Mouse (Mus musculus) frontal cortex, postnatal 14 days (tissue): ENCODE results near the gene Cachd1.

ENCODE experiments used
- DNase-seq, 2 experiments: peaks; one replicate each; pipeline ENCODE4 v3.0.0; 2022; ENCODE audit warnings: low spot score in 2 of 2

The Cachd1 gene

DNA sequence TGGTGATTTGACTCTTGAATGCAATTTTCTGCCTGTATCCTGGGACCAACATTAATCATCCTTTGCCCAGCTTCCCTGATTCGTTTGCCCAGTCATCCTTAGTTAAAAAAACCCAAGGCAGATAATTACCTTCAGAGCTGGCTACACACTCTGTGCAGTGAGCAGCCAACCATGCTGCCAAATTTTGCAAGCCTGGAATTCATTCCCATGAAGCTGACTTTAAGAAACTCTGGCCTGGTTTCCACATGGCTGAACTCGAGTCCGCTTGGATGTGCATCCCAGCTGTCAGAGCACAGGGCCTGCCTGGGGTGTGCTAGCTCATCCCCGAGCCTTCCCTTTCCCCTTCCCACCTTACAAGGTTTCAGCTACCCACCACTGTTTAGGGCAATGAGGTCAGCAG, 214.5 kb downstream of the Cachd1 start:
- DNase-seq, result no peak

DNA sequence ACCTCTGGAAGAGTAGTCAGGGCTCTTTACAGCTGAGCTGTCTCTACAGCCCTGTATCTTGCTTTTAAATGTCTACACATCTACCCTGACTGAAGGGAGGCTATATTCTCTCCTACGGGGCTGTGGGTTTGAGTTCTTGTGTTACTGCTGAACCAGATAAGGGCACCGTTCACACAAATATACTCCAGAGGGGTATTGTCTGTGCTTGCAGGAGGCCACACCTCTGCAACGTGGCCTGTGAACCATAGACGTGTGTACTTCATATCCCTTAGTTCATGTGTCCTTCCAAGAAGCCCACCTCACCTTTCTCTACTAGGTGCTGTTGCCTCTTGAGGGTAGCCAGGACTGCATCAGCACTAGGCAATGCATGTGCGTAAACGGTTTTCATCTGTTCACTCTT, 215.6 kb downstream of the Cachd1 start:
- DNase-seq, result no peak

DNA sequence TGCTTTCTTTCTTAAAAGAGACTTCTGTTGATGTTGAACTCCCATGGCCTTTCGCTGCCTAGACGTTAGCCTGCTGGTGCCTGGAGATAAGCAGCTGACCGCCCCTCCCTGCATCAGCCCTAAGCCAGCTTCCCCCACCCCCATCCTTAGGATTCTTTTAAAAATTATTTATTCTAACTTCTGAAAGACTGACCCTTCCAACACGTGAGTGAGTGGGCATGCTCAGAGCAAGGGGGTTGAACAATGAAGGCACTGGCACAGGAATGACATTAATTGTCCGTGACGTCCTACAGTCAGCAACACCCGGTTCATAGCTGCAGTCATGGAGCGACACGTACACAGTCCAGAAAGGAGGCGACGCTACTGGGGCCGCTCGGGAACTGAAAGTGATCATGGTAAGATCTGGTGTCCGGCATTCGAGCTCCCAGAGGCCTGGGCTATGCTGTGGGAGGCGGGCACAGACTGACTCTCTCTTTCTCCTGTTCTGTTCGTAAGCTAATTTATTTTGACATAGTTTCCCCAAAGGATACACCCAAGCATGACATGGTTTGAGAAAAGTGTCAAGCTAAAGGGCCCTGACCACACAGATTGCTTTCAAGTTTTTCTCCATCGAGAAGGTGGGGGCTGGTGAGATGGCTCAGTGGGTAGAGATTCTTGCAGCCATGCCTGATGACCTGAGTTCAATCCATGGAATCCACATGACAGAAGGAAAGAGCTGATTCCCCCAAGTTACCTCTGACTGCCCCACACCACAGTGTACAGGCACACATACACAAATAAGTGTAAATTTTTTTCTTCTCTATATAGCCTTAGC, 218.2 kb downstream of the Cachd1 start:
- DNase-seq, result no peak

DNA sequence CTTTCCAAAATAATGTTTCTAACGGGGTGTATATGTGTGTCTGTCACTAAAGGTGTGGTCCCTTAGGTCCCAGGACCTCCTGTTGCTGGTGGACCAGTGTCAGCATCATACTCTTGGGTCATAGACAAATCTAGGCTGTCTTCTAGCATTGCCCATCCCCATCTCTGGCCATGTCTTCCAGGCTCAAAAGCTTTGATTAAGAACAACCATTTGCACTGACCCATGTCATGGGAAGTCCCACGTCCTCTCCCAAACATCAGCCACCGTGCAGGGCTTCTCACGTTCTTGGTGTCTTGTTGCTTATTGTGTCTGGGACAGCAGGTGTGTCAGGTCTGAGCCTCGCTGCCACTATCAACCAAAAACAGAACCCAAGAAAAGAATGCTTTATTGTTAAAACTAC, 219.1 kb downstream of the Cachd1 start:
- no peak for DNase-seq

DNA sequence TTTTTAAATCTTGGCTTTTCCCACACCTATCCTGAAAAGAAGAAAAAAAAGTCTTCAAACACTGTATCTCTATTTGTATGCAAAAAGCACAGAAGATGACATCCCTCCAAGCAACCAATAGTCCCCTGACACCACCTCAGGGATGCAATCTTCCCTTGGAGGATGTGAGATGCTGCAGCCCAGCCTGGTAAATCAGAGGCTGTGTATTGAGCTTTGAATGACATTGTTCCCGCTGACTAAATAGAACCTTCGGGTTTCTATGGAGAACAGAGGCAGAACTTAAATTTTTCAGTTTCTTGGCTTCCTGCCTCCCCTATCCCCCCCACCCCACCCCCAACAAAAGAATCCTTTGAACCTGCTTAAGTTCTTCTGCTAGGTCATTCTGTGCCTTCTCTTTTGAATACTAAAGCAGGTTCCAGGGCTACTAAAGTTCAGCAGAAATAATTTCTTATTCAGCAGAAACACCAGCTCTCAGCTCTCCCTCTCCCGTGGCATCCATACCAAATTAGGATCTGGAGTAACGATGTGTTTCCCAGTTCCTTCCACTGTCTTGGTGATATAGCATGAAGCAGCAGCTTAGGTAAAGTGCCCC, 219.7 kb downstream of the Cachd1 start:
- DNase-seq, result no peak

DNA sequence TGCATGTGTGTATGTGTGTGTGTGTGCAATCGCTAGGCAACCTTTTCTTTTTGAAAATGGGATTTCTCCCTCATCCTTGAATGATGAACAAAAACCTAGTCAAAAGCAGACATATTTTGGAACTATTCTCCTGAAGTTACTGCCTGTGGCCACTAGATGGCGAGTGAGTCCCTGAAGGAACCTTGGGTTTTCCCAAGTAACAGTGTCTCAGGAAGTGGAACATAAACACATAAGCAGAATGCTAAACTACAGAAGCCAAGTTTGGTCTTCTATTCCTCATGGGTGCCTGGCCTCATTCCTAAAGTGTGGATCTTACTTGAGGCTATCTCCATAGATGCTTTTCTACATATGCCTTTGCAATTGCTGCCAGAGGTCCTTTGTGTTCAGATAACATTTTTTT, 221.7 kb downstream of the Cachd1 start:
- DNase-seq, result peak in 1 of 2 experiments; percentile 63

DNA sequence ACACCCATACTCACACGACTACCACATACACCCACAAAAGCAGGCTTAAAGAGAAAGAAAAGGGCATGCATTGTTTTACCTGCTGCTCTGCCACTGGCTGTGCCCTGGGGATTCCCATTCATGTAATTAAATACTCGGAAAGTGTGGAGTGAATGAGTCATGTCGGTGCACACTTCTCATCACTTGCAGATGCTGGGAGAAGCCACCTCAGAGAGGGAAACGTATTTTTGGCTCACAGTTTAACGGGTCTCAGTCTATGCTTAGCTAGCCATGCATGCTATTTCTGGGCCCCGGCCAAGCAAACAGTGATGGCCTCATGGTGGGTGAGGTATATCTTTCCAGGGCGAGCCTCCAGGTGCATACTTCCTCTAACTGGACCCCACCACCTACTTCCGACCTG, 222.4 kb downstream of the Cachd1 start:
- no peak for DNase-seq

DNA sequence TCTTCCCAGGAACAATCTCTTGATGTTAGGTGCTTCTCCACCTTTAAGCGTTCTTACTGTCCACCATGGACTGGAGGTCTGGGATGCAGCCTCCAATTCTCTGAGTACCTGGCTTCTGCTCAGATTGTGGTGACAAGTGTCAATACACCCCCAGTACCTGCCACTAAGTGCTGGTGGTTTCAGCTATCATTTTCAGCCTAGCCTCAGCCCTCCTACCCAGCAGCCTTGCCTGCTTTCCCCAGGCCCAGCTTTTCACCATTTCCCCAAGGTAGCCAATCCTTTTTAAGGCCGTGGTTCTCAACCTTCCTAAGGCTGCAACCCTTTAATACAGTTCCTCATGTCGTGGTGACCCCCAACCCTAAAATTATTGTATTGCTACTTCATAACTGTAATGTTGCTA, 224.1 kb downstream of the Cachd1 start:
- DNase-seq, result no peak

DNA sequence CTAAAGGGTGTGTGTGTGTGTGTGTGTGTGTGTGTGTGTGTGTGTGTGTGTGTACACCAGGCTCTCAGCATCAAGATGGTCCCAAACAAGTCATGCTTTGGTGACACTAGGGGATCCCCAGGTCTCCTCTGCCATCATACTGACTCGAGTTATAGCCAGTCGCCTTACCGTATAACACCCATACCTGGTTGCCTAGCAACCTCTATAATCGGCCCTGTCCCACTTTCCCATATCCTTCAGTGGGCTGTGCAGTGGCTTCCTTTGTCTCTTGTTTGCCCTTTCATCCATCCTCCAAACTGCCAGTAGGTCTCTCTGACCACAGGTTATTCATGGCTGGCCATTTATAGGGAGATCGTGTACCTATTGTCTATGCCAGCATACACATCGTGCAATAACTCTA, 224.6 kb downstream of the Cachd1 start:
- DNase-seq, result no peak

DNA sequence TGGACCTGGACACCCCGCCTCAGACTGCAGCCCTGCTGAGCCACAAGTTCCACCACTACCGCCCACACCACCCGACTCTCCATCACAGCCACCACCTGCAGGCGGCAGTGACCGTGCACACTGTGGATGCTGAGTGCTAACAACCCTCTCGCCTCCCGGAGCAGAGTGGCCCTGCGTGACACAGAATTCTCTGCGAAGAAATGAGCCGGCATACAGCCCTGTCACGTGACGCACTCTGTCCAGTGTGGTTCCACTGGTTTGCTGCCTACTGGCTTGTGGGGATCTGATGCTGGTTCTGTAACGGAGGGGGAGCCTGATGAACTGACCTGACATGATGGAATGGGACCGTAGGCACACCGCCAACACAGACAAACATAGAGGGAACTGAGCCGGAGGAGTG, 226.5 kb downstream of the Cachd1 start:
- no peak for DNase-seq

DNA sequence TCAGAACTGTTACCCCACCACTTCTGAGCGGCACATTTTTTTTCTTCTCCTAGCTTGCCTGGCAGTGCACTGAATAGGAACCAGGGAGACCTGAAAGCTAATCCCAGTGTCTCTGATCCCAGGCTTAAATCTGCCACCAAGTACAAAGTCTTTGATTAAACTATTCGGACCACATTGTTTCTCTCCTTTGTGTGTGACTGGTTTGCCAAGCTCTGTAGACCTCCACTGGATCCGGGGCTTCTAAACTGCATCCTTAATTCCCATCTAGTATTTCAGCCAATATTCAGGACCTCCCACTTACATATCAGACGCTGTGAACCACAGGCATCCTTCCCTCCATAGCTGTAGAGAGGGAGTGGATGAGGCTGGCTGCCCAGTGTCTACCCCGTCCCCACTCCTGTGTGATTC, 231.9 kb downstream of the Cachd1 start:
- no peak for DNase-seq

DNA sequence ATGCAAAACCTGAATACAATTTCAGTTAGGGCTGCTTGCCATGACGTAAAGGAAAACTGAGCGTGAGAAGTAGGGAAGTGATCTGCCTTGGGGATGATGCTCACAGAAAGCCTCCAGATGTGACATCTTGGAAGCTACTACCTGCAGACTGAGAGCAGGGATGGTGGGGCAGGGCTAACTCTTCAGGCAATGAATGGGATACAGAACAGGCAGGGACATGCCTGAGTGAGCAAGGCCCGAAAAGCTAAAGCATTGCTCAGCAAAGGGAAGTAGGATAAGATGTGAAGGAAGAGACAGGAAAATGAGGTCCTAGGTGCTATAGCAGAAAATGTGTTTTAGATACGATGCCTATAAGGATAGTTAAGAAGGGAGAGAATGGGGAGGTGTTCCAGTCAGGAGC, 232.6 kb downstream of the Cachd1 start:
- no peak for DNase-seq

DNA sequence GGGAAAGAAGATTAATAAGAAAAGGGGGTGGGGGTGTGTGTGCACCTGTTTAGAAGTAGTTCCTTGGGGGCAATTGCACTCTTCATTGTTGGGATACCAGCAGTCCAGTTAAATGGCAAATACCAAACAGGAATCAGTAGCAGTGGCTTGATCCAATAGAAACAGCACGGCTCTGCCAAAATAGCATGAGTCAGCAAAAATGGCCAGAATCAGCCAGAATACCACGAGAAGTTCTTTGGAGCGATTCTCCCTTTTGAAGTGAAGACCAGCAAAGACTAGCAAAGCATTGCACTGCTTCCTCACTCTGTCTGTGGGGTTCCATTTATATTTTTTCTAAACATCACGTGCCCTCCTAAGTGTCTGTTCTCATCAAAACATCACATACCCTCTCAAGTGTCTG, 241.3 kb downstream of the Cachd1 start:
- DNase-seq, result no peak

DNA sequence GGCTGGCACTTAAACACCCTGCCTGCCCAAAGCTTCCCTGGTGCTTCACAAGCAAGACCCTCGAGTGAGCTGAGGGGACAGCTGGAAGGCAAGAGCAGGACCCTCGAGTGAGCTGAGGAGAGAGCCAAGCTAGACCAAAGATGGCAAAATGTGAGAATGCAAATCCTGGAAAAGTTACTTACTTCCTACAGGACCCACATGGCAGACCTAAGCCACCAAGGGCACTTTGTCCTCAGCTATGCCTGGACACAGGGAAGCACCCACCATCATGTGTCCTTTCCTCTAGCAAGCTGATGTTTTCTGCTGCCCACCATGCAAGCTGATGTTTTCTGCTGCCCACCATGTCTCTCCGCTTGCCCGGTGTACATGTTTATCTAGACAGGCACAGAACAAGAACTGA, 244.1 kb downstream of the Cachd1 start, which contains the start of gene Gm10577:
Gene Gm10577, minus strand, starts transcription at position 101 of the 400 bp plus-strand sequence.
- DNase-seq, result no peak

DNA sequence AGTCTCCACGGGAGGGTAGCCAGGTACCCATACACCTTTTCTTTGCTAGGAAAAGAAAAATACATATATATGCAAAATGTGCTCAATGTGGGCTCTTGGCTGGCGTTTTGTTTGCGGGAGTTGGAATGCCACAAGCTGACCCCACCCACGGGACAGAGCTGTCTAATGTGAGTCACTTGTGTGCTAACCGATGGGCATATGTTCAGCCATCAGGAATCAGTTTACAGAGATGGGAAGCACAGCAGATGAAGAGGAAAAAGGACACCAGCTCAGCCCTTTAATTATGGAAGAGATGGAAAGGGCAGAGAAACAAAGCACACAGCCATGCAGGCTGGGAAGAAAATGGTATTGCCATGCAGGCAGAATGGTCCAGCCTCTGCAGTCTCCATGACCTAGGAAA, 250.1 kb downstream of the Cachd1 start:
- DNase-seq, result no peak

DNA sequence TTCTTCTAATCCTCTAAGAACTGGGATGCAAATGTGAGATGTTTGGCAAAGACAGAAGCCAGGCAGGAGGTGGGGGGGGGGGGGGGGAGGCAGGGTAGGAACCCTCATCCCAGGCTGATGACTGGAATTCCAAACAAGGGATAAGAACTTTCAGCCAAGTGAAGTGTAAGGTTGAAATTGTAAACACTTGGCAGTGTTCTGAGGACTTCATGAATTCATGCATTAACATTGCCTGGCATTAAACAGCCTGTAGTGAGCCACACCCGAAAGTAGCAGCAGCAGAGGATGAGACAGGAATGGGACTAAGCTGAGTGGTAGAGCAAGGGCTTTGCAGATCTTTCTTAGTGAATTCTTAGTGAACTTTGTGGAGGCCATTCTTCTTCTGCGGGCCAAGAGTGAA, 250.5 kb downstream of the Cachd1 start:
- no peak for DNase-seq

DNA sequence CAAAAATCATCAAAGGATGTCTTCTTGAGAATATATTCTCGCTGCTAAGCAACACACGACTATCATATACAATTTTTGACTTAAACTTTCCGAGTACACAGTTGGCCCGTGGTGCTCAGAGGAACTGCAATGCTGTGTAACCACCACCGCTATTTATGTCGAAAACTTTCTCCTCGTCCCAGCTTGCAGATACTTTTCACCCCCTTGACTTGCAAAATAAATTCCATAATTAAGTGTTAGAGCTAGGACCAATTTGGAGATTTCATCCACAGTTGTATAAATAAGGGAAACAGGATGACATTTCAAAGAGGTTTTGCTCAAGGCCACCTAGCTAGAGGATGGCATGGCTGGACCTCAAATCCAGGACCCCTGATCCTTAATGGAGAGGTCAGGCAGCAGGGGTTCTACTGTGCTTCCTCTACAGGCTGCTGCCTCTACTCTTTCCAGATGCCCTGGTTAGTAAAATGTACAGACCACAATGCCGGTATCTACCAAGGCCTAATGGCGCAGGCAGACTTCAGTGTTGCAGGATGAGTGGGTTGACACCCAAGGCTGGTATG, 251.5 kb downstream of the Cachd1 start:
- DNase-seq, result no peak

DNA sequence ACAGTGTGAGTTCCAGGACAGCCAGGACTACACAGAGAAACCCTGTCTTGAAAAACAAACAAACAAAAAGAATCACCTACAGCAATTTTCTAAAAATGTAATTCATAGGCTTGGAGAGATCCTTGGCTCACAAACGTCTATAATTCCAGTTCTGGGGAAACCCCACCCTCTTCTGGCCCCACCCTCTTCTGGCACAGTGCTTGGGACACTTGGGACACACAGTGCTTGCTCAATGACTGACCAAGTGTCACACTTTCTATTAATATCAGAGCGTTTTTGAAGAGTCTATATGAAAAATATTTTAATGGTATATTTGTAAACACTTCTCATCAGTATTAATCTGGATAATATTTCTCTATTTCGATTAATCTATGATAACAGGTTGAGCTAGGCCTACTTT, 256.6 kb downstream of the Cachd1 start:
- DNase-seq, result no peak

DNA sequence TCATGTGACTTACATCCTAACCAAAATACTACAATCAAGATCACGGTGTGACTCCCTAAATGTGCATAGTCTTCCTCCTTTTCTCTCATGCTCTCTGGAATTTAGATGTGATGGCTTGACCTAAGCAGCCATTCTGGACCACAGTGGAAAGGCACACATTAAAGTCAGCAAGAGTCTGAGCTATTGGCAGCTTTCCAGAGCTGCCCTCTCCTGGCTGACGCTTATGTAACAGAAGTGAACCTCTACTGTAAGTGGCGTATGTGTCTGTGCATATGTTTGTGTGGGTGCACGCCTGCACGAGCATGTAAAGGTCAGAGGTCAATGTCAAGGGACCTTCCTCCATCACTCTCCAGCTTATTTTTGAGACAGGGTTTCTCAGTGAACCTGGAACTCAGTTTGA, 258.7 kb downstream of the Cachd1 start:
- DNase-seq, result no peak

DNA sequence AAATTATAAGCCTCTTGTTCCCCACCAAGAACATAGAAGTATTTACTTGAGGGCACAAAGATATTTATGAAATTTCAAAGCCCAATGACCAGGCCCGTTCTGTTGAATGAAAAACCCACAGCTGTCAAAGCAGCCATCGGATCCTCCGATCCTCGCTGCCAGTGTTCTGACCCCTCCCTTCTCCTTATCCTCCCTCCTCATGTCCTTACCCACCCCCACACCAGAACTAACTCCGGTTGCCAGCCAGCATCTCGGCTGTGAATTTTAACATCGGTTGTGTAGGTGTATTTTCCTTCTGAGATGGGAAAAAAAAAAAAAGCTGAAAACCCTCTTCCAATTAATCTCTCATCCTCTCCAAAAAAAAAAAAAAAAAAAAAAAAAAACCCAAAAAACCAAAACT, 260.7 kb downstream of the Cachd1 start:
- DNase-seq, result peak; percentile 31 to 36

DNA sequence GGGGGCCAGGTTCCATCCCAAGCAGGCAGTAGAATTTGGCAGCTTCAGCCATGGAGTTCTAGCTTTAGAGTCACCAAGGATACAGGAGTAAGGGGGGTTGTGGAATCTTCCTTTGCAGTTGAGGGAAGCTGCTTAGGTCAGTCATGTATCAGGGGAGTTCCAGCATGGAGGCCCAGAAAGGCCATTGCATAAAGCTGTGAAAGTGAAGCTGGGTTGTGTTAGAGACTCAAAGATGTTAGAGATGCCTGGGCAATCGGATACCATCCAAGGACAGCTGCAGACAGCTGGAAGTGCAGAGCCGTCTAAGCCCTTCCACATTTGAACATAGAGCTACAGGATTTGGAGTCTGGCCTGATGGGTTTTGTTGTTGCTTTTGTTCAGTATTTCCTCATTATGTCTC, 267.2 kb downstream of the Cachd1 start:
- no peak for DNase-seq

DNA sequence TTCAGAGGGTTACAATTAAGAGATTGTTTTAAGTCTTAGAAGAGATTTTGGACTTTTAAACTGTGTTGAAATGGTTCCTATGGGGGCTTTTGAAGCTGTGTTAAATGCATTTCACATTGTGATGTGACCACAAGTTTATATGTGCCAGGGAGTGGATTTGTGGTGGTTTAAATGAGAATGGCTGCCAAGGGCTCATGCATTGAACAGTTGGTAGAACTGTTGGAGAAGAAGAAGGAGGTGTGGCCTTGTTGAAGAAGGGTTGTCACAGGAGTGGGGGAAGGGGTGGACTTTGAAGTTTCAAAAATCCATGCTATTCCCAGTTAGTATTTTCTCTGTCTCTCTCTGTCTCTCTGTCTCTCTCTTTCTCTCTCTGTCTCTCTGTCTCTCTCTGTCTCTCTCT, 267.7 kb downstream of the Cachd1 start:
- DNase-seq, result no peak

DNA sequence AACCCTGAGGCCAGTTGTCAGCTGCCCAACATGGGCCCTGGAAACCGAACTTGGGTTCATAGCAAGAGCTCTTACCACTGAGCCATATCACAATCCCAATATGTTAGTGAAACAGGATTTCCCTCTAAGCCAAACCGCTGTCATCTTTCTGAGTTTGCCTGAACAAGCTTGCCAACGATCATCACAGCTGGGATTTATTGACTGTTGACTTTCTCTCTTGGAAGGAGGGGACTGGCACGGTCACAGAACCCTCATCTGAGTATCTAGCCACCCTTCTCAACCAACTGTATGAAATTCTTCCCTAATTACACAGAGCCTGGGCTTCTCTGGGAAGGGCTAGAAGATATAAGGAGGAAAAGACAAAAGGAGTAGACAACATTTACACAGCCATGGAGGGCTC, 270.1 kb downstream of the Cachd1 start:
- DNase-seq, result no peak
